Mouse (Mus musculus): ENCODE measurements around the gene Pgf. TPM values are rescaled to one million over a fixed set of nuclear protein-coding genes. Genes with fewer than 3 reads are reported as not detected.

Gene Pgf
- polyA plus RNA-seq, 1 experiment from 2014 or later = 0.36 TPM

DNA sequence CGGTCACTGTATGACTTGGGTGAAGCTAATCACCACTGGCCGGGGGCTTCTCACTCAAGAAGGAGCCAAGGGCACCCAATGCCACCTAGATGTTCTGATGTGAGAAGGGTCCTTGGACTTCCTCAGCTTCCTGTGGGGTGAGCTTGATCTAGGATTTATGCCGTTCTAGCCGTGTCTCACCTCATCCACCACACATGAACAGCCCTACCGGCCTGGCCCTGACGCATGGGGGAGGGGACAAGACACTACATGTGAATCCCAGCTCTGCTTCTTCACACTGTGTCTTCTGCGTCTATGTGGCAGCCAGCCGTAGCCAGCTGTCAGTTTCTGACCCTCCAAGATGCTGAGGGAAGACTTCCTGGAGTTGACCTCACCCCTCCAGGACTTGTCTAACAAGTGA is 18.8 kb downstream of the Pgf start:
- Histone ChIP-seq H3K27ac (ENCODE audit: low read depth) (no peak overlapping the region), H3K4me2 (ENCODE audit: low read depth, low read length) (no peak overlapping the region), H3K4me1 (ENCODE audit: insufficient read depth) (no peaks in the 10 kb centered on the region), H3K36me3 (replicated peaks; ENCODE audit: insufficient read depth, low read length) (no peaks in the 10 kb centered on the region), H3K9me3 (ENCODE audit: low read length) (no peaks in the 10 kb centered on the region), H3K9ac (replicated peaks) (no peak overlapping the region), H3K4me3 (ENCODE audit: low read depth, low read length) (no peak overlapping the region), H3K27me3 (ENCODE audit: insufficient read depth, low read length) (no peaks in the 10 kb centered on the region)
- no peak for TF ChIP-seq CTCF (IDR thresholded peaks at IDR 0.05; ENCODE audit: low read depth)
- TF ChIP-seq EP300 (IDR thresholded peaks at IDR 0.05; ENCODE audit: low read depth) = no peak
- ATAC-seq = no peak
- WGBS (ENCODE audit: insufficient replicate concordance) = 84% methylated on average over 8 of the region's 8 CpGs
- DNase-seq = no peak

DNA sequence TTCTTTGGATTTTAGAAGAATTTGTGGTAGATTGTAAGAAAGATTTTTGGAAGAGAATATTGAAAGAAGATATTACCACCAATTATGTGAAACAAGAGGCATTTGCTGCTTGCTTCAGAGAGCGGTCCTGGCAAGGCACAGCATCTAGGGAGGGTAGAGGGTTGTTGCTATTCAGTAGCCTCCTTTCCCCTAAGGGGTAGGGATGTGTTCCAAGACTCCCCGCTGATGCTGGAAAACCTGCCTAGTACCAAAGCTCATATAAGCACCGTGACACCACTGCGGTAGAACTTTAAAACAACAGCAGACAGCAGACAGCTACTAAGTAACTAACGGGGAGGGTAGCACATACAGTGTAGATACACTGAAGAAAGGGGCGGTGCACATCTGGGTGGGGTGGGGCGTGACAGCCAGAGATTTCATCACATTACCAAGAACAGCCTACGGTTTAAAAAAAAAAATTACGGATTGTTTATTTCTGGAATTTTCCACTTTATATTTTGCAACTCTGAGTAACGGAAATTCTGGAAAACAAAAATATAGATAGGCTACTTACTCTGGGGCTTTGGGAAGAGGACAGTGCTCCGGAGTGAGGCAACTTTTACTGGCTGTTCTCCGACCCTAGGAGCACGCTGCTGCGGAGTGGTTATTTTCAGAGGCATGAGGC is 19.7 kb downstream of the Pgf start:
- WGBS (ENCODE audit: insufficient replicate concordance) = 80% methylated on average over 14 of the region's 14 CpGs
- Histone ChIP-seq H3K9ac (replicated peaks) (no peak overlapping the region), H3K4me2 (ENCODE audit: low read depth, low read length) (no peak overlapping the region), H3K36me3 (replicated peaks; ENCODE audit: insufficient read depth, low read length) (no peaks in the 10 kb centered on the region), H3K4me3 (ENCODE audit: low read depth, low read length) (no peak overlapping the region), H3K9me3 (ENCODE audit: low read length) (no peaks in the 10 kb centered on the region), H3K27me3 (ENCODE audit: insufficient read depth, low read length) (no peaks in the 10 kb centered on the region), H3K27ac (ENCODE audit: low read depth) (no peak overlapping the region), H3K4me1 (ENCODE audit: insufficient read depth) (no peaks in the 10 kb centered on the region)
- no peak for DNase-seq
- ATAC-seq = no peak
- TF ChIP-seq CTCF (IDR thresholded peaks at IDR 0.05; ENCODE audit: low read depth) (no peak), EP300 (IDR thresholded peaks at IDR 0.05; ENCODE audit: low read depth) (no peak)

DNA sequence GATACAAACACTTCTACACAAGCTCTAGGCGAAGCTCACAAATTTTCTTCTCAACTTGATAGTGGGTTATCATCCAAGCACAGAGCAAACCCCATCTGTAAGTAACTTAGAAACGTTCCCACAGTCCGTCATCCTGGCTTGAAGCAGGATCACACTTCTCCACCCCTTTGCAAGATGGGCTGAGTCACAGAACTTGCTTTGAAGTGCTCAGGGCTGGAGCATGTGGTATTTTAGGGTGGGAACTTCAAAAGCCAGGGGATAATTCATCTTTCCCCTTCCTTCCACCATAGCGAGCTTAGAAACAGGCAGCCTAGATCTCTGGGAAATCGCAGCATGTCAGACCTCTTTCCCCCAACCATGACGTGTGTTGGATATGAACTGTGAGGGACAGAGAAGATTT is 21.3 kb downstream of the Pgf start:
- ATAC-seq = no peak
- H3K27ac ChIP-seq (ENCODE audit: low read depth) = no peak overlapping the region
- H3K27me3 ChIP-seq (ENCODE audit: insufficient read depth, low read length) = no peaks in the 10 kb centered on the region
- H3K4me2 ChIP-seq (ENCODE audit: low read depth, low read length) = no peak overlapping the region
- WGBS (ENCODE audit: insufficient replicate concordance) = 33% methylated on average over 6 of the region's 6 CpGs
- no peak overlapping the region for H3K4me3 ChIP-seq (ENCODE audit: low read depth, low read length)
- no peak overlapping the region for H3K9ac ChIP-seq (replicated peaks)
- H3K9me3 ChIP-seq (ENCODE audit: low read length) = no peaks in the 10 kb centered on the region
- peaks cover 5% of the 10 kb centered on the region for H3K4me1 ChIP-seq (ENCODE audit: insufficient read depth)
- no peak for DNase-seq
- H3K36me3 ChIP-seq (replicated peaks; ENCODE audit: insufficient read depth, low read length) = no peaks in the 10 kb centered on the region
- TF ChIP-seq EP300 (IDR thresholded peaks at IDR 0.05; ENCODE audit: low read depth) (no peak), CTCF (IDR thresholded peaks at IDR 0.05; ENCODE audit: low read depth) (no peak)

DNA sequence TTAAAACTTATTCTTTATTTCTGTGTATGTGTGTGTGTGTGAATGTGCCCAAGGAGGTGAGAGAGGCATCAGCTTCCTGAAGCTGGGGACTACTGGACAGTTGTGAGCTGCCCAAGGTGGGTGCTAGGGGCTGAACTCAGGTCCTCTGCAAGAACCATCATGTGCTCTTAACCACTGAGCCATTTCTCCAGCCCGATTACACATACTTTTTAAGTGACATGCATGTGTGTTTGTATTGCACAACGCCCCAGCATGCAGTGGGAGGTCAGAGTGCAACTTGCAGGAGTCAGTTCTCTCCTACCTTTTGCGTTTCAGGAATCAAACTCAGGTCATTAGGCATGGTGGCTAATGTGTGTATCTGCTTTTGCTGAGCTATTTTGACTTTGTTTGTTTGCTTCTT is 24.6 kb downstream of the Pgf start:
- Histone ChIP-seq H3K27me3 (ENCODE audit: insufficient read depth, low read length) (0 out of 2 replicates have a peak, but pooled peaks cover 3% of the 10 kb centered on the region), H3K27ac (ENCODE audit: low read depth) (0 out of 2 replicates have a peak overlapping the region, but pooled peaks have one; percentile 18), H3K4me2 (ENCODE audit: low read depth, low read length) (no peak overlapping the region), H3K9ac (replicated peaks) (no peak overlapping the region), H3K4me1 (ENCODE audit: insufficient read depth) (peaks cover 11% of the 10 kb centered on the region), H3K36me3 (replicated peaks; ENCODE audit: insufficient read depth, low read length) (no peaks in the 10 kb centered on the region), H3K4me3 (ENCODE audit: low read depth, low read length) (no peak overlapping the region), H3K9me3 (ENCODE audit: low read length) (no peaks in the 10 kb centered on the region)
- peak; percentile 45 for DNase-seq
- TF ChIP-seq CTCF (IDR thresholded peaks at IDR 0.05; ENCODE audit: low read depth) (no peak), EP300 (IDR thresholded peaks at IDR 0.05; ENCODE audit: low read depth) (no peak)
- peak; percentile 62 for ATAC-seq
- 45% methylated on average over 3 of the region's 3 CpGs for WGBS (ENCODE audit: insufficient replicate concordance)

DNA sequence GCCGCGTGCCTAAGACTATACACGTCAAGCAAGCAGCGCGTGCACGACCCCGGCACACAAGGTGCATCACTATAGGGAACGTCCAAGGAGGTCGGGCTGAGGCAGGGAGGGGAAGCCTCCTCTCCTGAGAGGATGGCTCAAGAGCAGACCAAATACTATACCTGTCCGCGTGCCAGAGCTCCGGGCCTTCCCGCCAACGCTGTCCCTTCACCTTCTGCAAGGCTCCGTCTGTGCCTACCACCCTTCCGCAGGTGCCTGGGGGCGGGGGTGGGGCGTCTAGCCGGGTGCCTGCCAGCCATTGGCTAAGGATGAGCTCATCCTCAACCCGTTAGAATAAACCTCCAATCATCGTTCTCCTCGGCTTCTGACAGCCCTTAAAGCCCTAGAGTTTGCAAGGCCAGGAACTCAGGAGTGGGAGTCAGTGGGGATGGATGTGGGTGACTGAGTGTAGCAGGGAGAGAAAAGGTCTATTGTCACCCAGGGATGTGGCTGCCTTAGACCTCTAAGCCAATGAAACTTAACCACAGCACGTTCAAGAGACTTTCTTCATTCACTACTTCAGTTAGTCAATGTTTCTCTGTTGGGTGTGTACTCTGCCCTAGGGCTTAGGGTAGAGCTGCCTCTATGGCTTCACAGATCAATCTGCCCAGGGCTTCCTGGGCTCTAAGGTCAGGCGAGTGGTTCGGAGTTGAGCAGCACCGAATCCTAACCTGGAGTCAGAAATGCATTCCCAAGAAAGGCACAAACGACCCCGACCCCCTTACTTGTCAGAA is 26.4 kb downstream of the Pgf start, which contains the start of gene Rps6kl1:
Gene Rps6kl1 (minus strand): TSS at position 263 of the 773 bp plus-strand sequence.
- 0 out of 2 replicates have a peak, but pooled peaks cover 3% of the 10 kb centered on the region for H3K27me3 ChIP-seq (ENCODE audit: insufficient read depth, low read length)
- H3K9ac ChIP-seq (replicated peaks) = peak within 1 kb of the TSS; percentile 38
- H3K9me3 ChIP-seq (ENCODE audit: low read length) = no peaks in the 10 kb centered on the region
- H3K4me2 ChIP-seq (ENCODE audit: low read depth, low read length) = peak within 1 kb of the TSS; percentile 64
- peak within 1 kb of the TSS; percentile 15; the same call in 1 of the 2 replicates for H3K4me3 ChIP-seq (ENCODE audit: low read depth, low read length)
- peak within 1 kb of the TSS; percentile 30; the same call in 1 of the 2 replicates for H3K27ac ChIP-seq (ENCODE audit: low read depth)
- ATAC-seq (peak; percentile 86), DNase-seq (peak; percentile 65)
- TF ChIP-seq EP300 (IDR thresholded peaks at IDR 0.05; ENCODE audit: low read depth) (no peak), CTCF (IDR thresholded peaks at IDR 0.05; ENCODE audit: low read depth) (no peak)
- no peaks in the 10 kb centered on the region for H3K36me3 ChIP-seq (replicated peaks; ENCODE audit: insufficient read depth, low read length)
- peaks cover 11% of the 10 kb centered on the region for H3K4me1 ChIP-seq (ENCODE audit: insufficient read depth)
- WGBS (ENCODE audit: insufficient replicate concordance) = 15% methylated on average over 27 of the region's 28 CpGs

DNA sequence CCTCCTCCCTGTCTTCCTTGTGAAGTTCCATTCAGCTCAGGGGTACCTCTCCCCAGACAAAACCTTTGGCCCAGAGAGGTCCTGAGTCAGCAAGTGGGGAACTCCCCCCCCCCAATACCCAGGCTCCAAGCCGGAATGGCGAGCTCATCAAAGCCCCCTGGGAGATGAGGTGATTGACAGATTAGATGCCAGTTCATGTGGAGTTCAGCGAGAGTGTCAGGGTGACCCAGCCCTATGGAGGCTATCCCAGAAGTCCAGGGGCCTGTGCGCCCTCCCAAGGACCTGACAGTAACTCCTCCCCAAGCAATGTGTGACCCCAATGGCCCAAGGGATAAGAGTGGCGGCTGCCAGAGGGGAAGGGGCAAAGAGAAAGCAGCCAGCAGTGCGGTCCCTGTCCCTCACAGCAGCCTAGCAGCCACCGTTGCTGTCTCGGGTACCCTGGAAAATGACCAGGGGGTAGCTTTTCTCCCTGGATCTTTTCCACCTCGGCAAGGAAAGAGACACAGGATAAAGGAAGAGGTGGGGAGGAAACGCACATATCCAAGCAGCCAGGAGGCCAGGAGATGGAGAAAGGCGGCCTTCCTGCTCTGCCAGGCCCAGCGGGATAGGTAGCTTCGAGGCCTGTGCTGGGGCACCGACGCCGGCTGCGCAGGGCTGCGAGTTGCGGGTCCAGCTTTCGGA is 27.1 kb downstream of the Pgf start:
- Histone ChIP-seq H3K36me3 (replicated peaks; ENCODE audit: insufficient read depth, low read length) (no peaks in the 10 kb centered on the region), H3K4me1 (ENCODE audit: insufficient read depth) (peaks cover 11% of the 10 kb centered on the region), H3K27me3 (ENCODE audit: insufficient read depth, low read length) (0 out of 2 replicates have a peak, but pooled peaks cover 3% of the 10 kb centered on the region), H3K4me2 (ENCODE audit: low read depth, low read length) (peak overlapping the region; percentile 64), H3K9me3 (ENCODE audit: low read length) (no peaks in the 10 kb centered on the region), H3K9ac (replicated peaks) (peak overlapping the region; percentile 38), H3K4me3 (ENCODE audit: low read depth, low read length) (peak overlapping the region; percentile 15; the same call in 1 of the 2 replicates), H3K27ac (ENCODE audit: low read depth) (no peak overlapping the region)
- ATAC-seq = no peak
- WGBS (ENCODE audit: insufficient replicate concordance) = 23% methylated on average over 20 of the region's 20 CpGs
- no peak for TF ChIP-seq EP300 (IDR thresholded peaks at IDR 0.05; ENCODE audit: low read depth)
- no peak for TF ChIP-seq CTCF (IDR thresholded peaks at IDR 0.05; ENCODE audit: low read depth)
- DNase-seq = no peak

Measured in liver, postnatal 0 days (tissue).